Mouse (Mus musculus) adrenal gland, postnatal 10 days (tissue): Measurements from ENCODE around the gene Dad1. TPM values are rescaled to one million over a fixed set of nuclear protein-coding genes. Genes with fewer than 3 reads are reported as not detected.

Experiments used
- DNase-seq: peaks from one replicate; pipeline ENCODE4 v3.0.0; 2021; ENCODE audit warnings: mixed read lengths
- total RNA-seq, 2 experiments: library from RNA; stranded (reverse); gene quantifications; 2 replicates each; pipeline ENCODE4 v1.2.3; 2021

Dad1 gene
- total RNA-seq, 2 experiments from 2014 or later = 171 to 191 TPM

DNA sequence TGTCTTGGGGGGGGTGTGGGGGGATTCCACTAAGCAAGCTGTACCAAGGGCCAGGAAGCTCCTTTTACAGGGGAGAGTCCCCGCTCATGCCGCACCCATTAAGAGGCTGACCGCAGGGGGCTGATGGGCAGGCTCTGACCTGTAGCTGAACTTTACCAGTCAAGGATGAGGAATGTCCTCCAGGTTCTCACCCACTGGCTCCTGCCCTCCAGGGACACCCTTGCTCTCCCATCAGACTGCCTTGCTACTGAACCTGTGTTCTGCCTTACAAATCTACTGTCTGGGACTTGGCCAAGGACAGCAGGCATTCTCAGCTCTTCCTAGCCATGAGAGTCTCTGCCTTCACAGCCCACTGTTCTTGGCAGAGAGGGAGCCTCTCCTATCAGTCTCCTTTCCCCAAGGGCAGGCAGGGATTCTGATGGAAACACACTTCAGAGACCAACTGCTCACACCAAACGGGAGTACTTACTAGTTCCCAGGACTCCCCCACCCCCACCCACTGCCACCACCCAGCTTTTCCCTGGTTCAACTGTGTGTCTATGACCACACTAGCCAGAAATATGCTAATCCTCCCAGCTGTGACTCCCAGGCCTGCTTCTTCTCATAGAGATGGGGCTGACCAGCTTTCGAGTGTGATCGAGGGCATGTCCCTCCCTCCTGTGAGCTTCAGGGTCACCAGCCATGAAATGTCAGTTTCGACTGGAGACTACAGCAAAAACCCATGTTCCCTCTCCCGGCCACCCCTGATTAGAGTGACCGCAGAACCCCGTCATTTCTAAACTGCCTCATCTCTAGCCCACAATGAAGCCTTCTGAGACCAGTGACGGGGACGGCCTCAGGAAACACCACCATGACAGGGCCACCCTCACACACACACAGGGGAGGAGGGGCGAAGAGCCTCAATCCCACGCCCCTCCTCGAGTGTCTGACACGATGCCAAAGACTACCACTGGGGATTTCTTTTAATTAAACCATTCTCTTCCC is 29.1 kb downstream of the Dad1 start:
- DNase-seq = peak; percentile 53

GRCm38 (mm10) chr14:54224064-54224417 is 29.9 kb downstream of the Dad1 start:
- no peak for DNase-seq

DNA sequence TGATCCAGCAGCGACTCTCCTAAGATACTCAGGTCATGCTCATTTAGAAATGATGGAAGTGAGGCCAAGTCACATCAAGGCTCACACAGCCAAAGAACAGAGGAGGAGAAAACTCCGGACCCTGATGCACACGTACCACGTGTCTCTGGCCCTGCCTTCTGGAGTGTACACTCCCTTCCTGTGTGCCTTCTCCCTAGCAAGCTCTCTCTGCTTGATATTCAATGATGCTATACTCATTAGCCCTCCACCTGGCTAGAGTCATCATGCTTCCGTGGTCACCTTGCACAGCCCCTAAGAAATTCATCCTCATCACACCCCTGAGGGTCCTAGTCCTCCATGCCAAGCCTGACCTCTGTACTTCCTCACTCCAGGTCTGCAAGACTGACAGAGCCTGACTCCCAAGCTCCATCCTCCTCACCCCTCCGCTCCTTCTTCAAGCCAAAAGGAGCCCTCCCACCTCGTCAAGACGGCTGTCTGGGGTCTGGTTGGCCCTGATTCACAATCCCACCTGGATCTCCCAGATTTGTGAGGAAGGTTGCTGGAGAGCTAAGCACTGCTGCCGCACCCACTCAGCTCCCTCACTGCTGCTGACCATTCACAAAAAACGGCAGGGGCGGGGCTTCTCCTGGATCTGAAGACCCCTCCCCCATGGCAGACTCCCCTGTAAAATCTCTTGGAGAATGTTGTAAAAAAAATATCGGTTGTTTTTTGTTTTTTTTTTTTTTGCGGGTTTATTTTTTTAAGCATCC is 30.4 kb downstream of the Dad1 start:
- no peak for DNase-seq

DNA sequence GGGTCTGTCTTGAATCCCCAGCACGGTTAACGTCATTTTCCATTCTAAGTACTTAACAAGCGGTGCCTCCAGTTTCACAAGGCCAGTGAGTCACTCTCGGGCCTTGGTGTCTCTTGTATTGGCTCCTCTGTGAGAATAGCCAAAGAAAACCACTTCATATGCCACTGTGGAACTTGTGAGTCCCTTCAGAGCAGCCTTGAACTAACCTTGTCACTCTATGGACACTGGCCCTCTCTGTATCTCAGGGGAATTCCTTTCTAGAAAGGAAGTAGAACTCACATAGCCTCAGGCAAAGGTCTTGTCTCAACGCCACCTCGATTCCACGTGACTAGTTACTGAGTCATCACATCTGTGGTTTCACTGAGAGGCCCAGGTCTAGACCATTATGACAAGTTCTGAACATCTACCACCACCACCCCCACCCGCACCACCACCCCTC is 31.6 kb downstream of the Dad1 start:
- DNase-seq = peak; percentile 42

DNA sequence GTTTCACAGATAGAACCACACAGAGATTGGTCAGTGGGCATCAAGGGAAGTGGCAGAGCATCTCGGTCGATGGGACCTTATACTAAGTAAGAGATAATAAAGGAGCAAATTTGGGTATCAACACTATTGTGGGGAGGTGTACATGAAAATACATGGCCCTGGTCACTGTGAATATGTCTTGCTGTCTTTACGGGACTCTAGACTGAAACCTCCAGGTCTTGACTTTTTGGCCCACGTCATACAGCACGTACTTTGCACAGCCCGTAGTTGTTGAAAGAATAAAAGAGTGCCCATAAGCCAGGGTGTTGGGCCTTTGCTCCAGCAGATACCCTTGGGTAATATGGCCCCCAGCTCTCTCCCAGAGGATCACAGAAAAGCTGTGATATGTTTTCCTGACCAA is 32.3 kb downstream of the Dad1 start:
- no peak for DNase-seq

DNA sequence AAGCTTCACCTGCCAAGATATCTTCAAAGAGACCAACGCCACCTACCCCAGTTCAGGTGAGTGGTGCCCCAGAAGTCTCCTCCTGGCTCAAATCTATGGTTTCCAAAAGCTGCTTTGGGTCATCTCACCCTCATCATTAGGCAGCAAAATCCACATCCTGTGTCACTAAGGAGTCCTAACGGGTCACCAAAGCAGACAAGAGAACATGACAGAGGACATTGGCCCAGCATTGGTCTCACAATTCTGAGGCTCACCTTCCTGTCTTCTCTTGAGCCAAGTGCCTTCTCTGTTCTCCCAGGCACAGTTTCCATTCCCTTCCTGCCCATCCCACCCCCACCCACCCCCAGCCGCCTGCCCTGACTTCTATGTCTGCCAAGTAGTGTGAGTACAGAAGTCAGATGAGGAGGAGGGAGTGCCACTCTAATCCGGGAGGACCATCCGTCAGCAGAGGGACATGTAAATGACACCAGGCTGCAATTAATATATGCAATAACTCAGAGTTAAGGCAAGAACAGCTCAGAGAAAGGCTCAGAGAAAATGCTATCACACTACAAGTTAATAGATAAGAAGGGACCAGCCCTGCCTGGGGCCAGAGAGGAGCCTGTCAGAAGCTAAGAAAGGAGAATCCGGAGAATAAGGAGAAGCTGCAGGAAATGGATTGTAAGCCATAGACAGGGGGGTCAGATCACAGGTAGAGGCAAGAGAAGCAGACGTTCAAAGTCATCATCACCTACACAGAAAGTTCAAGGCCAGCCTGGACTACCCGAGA is 33.0 kb downstream of the Dad1 start:
- no peak for DNase-seq

- DNase-seq = no peak
These were observed 34.1 kb downstream of the Dad1 start for GRCm38 (mm10) chr14:54219849-54220248.

- DNase-seq = no peak
These were observed 34.6 kb downstream of the Dad1 start for GRCm38 (mm10) chr14:54219256-54219655.

DNA sequence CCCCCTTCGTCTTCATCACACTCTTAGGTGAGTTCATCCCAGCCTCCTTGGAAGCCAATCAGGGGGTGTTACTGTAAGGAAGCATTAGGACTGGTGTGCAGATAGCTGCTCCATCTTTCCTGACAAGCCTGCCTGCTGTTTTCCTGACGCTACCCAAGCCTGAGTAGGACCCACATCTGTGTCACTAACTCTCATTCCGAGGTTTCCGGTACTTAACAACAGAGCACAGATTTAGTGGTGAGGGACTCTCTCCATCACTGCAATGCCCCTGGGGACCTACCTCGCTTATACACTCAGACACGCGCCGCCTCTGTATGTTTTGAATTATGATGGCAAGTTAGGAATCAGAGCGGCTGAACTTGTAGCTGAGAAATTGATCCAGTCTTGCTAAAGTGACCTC is 35.2 kb downstream of the Dad1 start:
- DNase-seq = no peak

GRCm38 (mm10) chr14:54218233-54218632 is 35.7 kb downstream of the Dad1 start:
- no peak for DNase-seq

GRCm38 (mm10) chr14:54216126-54216525 is 37.8 kb downstream of the Dad1 start:
- peak; percentile 66 for DNase-seq

- DNase-seq = no peak
These were observed 39.0 kb downstream of the Dad1 start for GRCm38 (mm10) chr14:54214901-54215300.

GRCm38 (mm10) chr14:54214477-54214876 is 39.4 kb downstream of the Dad1 start:
- no peak for DNase-seq

DNA sequence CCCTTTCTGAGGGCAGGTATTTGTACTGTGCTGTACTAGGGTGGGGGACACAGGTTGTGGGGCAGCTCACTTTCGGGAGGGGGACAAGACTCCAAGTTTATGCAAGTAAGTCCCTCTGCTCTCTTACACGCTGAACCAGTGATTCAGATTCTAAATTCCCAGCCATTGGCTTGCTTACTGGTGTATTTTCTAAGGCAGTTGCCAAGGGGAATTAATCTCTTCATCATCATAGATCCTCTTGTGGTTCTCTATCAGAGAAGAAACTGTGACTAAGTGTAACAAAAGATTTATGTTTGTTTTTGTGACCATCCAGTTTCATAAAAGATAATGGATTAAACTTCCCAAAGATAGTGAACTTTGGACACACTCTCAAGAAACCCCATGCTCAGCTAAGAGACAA is 40.2 kb downstream of the Dad1 start:
- DNase-seq = no peak

DNA sequence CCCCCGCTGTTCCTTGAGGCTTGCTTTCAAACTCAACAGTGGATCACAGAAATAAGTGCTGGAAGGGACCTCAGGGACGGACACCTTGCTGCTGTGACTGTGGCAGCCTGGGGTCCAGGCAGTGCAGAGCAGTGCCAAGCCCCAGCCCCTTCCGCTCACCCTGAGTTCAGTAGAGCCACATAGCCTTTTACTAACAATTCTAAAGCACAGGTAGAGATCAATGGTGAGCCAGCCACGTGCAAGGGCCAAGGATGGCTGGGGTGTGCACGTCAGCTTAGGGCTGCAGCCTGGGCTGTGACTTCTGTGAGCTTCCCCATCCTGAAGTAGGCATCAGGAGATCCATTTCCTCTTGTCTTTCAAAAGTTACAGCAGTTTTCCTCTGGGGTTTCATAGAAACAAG is 42.1 kb downstream of the Dad1 start:
- DNase-seq = no peak

GRCm38 (mm10) chr14:54211199-54211598 is 42.7 kb downstream of the Dad1 start:
- DNase-seq = no peak

DNA sequence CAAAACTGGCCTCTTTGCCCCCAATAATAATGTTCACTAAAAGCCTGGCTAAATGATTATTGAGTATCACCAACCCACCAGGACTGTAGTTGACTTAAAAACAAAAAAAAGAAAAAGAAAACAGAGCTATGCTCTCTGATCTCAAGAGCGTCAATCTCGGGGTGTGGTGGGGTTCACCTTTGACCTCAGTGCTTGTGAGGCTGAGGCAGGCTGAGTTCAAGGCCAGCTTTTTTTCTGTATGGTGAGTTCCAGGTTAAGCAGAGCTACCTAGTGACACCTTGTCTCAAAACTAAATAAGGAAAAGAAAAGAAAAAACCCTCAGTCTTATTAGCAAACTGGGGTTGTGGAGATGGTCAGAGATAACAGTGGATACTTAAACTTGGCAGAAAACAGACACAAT is 43.5 kb downstream of the Dad1 start:
- DNase-seq = no peak

DNA sequence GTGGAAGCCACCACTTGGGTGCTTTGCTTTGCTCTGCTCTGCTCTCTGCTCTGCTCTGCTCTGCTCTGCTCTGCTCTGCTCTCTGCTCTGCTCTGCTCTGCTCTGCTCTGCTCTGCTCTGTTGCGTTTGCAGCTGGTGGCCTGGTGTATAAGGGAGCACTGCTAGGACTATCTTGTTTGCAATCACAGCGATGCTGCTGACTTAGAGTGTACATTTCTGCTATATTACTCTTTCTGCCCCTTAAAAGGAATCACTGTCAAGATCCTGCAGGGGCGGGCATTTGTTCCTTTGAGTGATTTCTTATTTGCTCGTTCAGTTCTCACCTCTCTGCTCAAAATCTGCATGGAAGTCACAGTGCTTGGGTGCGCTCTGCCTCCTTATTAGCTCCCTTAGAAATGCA is 44.0 kb downstream of the Dad1 start:
- no peak for DNase-seq

DNA sequence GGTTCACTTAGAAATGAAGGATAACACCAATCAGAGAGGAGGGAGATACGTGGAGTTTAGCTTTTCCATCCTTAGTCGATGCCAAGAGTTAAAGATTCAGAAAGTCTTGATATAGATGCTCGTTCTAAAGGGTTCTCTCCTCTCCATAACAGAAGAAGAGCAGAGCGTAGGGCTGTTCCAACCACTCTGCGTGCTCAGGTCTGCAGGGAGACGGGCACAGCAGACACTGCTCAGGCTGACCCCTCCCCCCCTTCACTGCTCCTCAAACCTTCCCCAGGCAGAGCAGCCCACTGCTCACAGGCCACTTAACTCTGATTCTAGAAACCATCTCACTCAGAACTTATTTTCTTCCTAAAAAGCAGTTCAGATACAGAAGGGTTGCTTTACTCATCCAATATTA is 45.2 kb downstream of the Dad1 start:
- DNase-seq = no peak

DNA sequence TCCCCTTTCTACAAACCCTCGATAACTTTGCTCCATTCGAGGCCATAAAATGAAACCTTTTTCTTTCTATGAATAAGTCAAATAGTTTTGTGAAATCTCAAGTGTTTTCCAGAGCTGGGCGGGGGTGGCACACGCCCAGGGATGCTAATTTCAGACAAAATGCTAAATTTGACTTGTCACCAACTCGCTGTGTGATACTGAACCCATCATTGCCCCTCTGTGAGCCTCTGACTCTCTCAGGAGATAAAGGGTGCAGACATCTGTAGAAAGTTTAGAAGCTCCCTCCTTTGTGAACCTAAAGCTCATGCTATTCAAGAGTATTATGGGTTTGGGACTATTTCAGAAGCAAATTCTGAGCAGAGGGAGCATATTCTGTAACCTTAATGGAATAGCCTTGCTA is 46.0 kb downstream of the Dad1 start:
- no peak for DNase-seq

- no peak for DNase-seq
These were observed 47.0 kb downstream of the Dad1 start for GRCm38 (mm10) chr14:54206750-54207550.

DNA sequence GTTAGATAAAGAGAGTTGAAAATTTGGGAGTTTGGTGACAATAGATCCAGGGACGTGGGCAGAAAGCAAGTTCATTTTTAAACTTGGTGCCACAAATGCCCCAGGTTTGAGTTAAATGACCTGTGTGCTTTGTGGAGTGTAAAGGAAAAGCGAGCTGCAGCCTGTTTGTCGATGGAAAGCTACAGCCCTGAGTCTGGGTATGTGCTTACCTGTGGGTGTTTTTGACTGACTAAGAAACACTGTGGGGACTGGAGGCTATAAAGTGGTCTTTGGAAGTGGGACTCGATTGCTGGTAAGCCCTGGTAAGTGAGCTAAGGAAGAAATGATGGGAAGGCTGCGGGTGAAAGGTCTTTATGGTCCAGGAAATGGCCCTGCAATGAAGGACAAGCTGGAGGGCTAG is 47.6 kb downstream of the Dad1 start:
- DNase-seq = no peak
